Comparison of ENCODE assay signal across 25 mouse cellular contexts in the genomic region with DNA sequence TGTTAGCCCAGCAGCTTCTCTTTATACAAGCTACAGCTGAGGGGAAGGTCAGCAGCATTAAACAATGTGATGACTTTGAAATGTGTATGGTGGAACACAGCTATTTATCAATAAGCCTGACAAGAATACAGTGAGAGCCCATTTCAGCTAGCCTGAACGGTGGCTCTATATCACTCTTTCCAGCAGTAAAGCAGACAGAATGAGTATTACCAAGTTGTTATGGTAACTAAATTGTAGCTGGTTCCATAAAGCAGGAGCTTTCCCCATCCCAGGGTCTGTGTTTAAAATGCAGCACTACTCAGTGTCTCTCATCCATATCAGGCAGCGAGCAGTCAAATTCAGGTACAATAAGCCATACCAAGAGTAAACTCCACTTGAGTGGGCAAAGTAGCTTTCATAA. TPM values are rescaled to one million over a fixed set of nuclear protein-coding genes. Genes with fewer than 3 reads are reported as not detected.
DNase-seq lines count a peak whose midpoint lies in the region; ATAC-seq lines count a peak whose summit lies in the region.
"Had no signal": no experiment of that assay in that cellular context is flagged by ENCODE, and none has a peak within 500 bp of the region (broad histone marks: within the 10 kb centered on the region; RNA-seq: fewer than 3 reads in every experiment).

No protein-coding gene starts in this region.

- H3K9me3 ChIP-seq in forebrain, embryonic 13.5 days (replicated peaks), result no peaks in the 10 kb centered on the region
- no peaks in the 10 kb centered on the region for H3K9me3 ChIP-seq in forebrain, embryonic 11.5 days (ENCODE audit: control insufficient read depth, low read length)
- 0 out of 2 replicates have a peak, but pooled peaks cover 3% of the 10 kb centered on the region for H3K9me3 ChIP-seq in hindbrain, embryonic 15.5 days
- H3K9me3 ChIP-seq in hindbrain, embryonic 11.5 days (ENCODE audit: control insufficient read depth, low read length), result no peaks in the 10 kb centered on the region
- H3K9me3 ChIP-seq in midbrain, embryonic 12.5 days, result no peaks in the 10 kb centered on the region
- H3K9me3 ChIP-seq in midbrain, embryonic 16.5 days (replicated peaks; ENCODE audit: control insufficient read depth, low read length, poor library complexity, severe bottlenecking), result peaks cover 5% of the 10 kb centered on the region; the same call in 1 of the 2 replicates
- no peaks in the 10 kb centered on the region for H3K9me3 ChIP-seq in neural tube, embryonic 14.5 days (ENCODE audit: control insufficient read depth, low read length)
- H3K9me3 ChIP-seq: heart, embryonic 10.5 days; heart, embryonic 15.5 days; limb, embryonic 13.5 days; lung, embryonic 15.5 days had no signal

- H3K9ac ChIP-seq in forebrain, embryonic 13.5 days, result no peak overlapping the region
- no peak overlapping the region for H3K9ac ChIP-seq in forebrain, embryonic 11.5 days (ENCODE audit: low read length)
- H3K9ac ChIP-seq in hindbrain, embryonic 15.5 days, result no peak overlapping the region
- H3K9ac ChIP-seq in hindbrain, embryonic 11.5 days (ENCODE audit: low read depth, low read length), result no peak overlapping the region
- no peak overlapping the region for H3K9ac ChIP-seq in midbrain, embryonic 12.5 days (replicated peaks)
- H3K9ac ChIP-seq in midbrain, embryonic 16.5 days (ENCODE audit: low read depth, low read length), result no peak overlapping the region
- H3K9ac ChIP-seq in neural tube, embryonic 14.5 days (replicated peaks; ENCODE audit: low read depth, low read length), result no peak overlapping the region
- H3K9ac ChIP-seq: heart, embryonic 15.5 days; limb, embryonic 13.5 days; lung, embryonic 15.5 days had no signal

- 69% methylated on average over 2 of the region's 2 CpGs for WGBS in forebrain, embryonic 13.5 days
- WGBS in forebrain, embryonic 11.5 days, result 78% methylated on average over 2 of the region's 2 CpGs
- WGBS in hindbrain, embryonic 15.5 days, result 60% methylated on average over 2 of the region's 2 CpGs
- WGBS in hindbrain, embryonic 11.5 days, result 83% methylated on average over 2 of the region's 2 CpGs
- 80% methylated on average over 2 of the region's 2 CpGs for WGBS in midbrain, embryonic 12.5 days
- 45% methylated on average over 2 of the region's 2 CpGs for WGBS in midbrain, embryonic 16.5 days
- WGBS in neural tube, embryonic 14.5 days, result 37% methylated on average over 2 of the region's 2 CpGs

- peaks cover 12% of the 10 kb centered on the region; the same call in 1 of the 2 replicates for H3K4me1 ChIP-seq in forebrain, embryonic 13.5 days
- H3K4me1 ChIP-seq in forebrain, embryonic 11.5 days (replicated peaks; ENCODE audit: control insufficient read depth, insufficient read depth, low read length), result no peaks in the 10 kb centered on the region; the same call in 1 of the 2 replicates
- peaks cover 21% of the 10 kb centered on the region for H3K4me1 ChIP-seq in hindbrain, embryonic 15.5 days (replicated peaks)
- H3K4me1 ChIP-seq in hindbrain, embryonic 11.5 days (replicated peaks; ENCODE audit: control insufficient read depth, insufficient read depth, low read length), result no peaks in the 10 kb centered on the region
- H3K4me1 ChIP-seq in midbrain, embryonic 12.5 days, result peaks cover 9% of the 10 kb centered on the region; the same call in 1 of the 2 replicates
- H3K4me1 ChIP-seq in midbrain, embryonic 16.5 days (ENCODE audit: control insufficient read depth, insufficient read depth, low read length), result peaks cover 20% of the 10 kb centered on the region
- peaks cover 11% of the 10 kb centered on the region; the same call in 1 of the 2 replicates for H3K4me1 ChIP-seq in neural tube, embryonic 14.5 days (ENCODE audit: control insufficient read depth, insufficient read depth, low read length)
- H3K4me1 ChIP-seq: heart, embryonic 10.5 days; heart, embryonic 15.5 days; limb, embryonic 13.5 days; lung, embryonic 15.5 days had no signal

- H3K4me3 ChIP-seq in forebrain, embryonic 13.5 days, result no peak overlapping the region
- H3K4me3 ChIP-seq in forebrain, embryonic 11.5 days (ENCODE audit: low read depth, low read length), result no peak overlapping the region
- H3K4me3 ChIP-seq in hindbrain, embryonic 15.5 days, result no peak overlapping the region
- no peak overlapping the region for H3K4me3 ChIP-seq in hindbrain, embryonic 11.5 days (ENCODE audit: low read depth, low read length)
- H3K4me3 ChIP-seq in midbrain, embryonic 12.5 days, result no peak overlapping the region
- no peak overlapping the region for H3K4me3 ChIP-seq in midbrain, embryonic 16.5 days (ENCODE audit: low read depth, low read length)
- no peak overlapping the region for H3K4me3 ChIP-seq in neural tube, embryonic 14.5 days (ENCODE audit: low read depth, low read length)
- H3K4me3 ChIP-seq: erythroblast, embryonic 14.5 days; heart, embryonic 10.5 days; heart, embryonic 15.5 days; limb, embryonic 13.5 days; lung, embryonic 15.5 days had no signal

- H3K36me3 ChIP-seq in forebrain, embryonic 13.5 days (ENCODE audit: poor library complexity, severe bottlenecking), result no peaks in the 10 kb centered on the region; the same call in 1 of the 2 replicates
- no peaks in the 10 kb centered on the region for H3K36me3 ChIP-seq in forebrain, embryonic 11.5 days (ENCODE audit: control insufficient read depth, insufficient read depth, low read length)
- peaks cover 9% of the 10 kb centered on the region for H3K36me3 ChIP-seq in hindbrain, embryonic 15.5 days
- H3K36me3 ChIP-seq in hindbrain, embryonic 11.5 days (ENCODE audit: control insufficient read depth, insufficient read depth, low read length), result no peaks in the 10 kb centered on the region
- no peaks in the 10 kb centered on the region for H3K36me3 ChIP-seq in midbrain, embryonic 12.5 days
- H3K36me3 ChIP-seq in midbrain, embryonic 16.5 days (ENCODE audit: control insufficient read depth, insufficient read depth, low read length), result 0 out of 2 replicates have a peak, but pooled peaks cover 4% of the 10 kb centered on the region
- H3K36me3 ChIP-seq in neural tube, embryonic 14.5 days (ENCODE audit: control insufficient read depth, insufficient read depth, low read length), result no peaks in the 10 kb centered on the region
- H3K36me3 ChIP-seq: G1E; heart, embryonic 10.5 days; heart, embryonic 15.5 days; limb, embryonic 13.5 days; lung, embryonic 15.5 days had no signal

- H3K27ac ChIP-seq in forebrain, embryonic 13.5 days, result no peak overlapping the region
- no peak overlapping the region for H3K27ac ChIP-seq in forebrain, embryonic 11.5 days (ENCODE audit: low read depth, low read length)
- H3K27ac ChIP-seq in hindbrain, embryonic 15.5 days (replicated peaks), result no peak overlapping the region
- H3K27ac ChIP-seq in hindbrain, embryonic 11.5 days (ENCODE audit: low read depth, low read length), result no peak overlapping the region
- 0 out of 2 replicates have a peak overlapping the region, but pooled peaks have one; percentile 17 for H3K27ac ChIP-seq in midbrain, embryonic 12.5 days (replicated peaks)
- no peak overlapping the region for H3K27ac ChIP-seq in midbrain, embryonic 16.5 days (ENCODE audit: low read length)
- peak overlapping the region; percentile 44; the same call in 1 of the 2 replicates for H3K27ac ChIP-seq in neural tube, embryonic 14.5 days (ENCODE audit: low read depth, low read length)
- H3K27ac ChIP-seq: heart, embryonic 10.5 days; heart, embryonic 15.5 days; limb, embryonic 13.5 days; lung, embryonic 15.5 days; stomach, postnatal 0 days had no signal

- H3K4me2 ChIP-seq in forebrain, embryonic 13.5 days, result no peak overlapping the region
- no peak overlapping the region for H3K4me2 ChIP-seq in forebrain, embryonic 11.5 days (ENCODE audit: low read depth, low read length, severe bottlenecking)
- no peak overlapping the region for H3K4me2 ChIP-seq in hindbrain, embryonic 15.5 days
- no peak overlapping the region for H3K4me2 ChIP-seq in hindbrain, embryonic 11.5 days (replicated peaks; ENCODE audit: low read depth, low read length)
- no peak overlapping the region for H3K4me2 ChIP-seq in midbrain, embryonic 12.5 days (replicated peaks)
- no peak overlapping the region for H3K4me2 ChIP-seq in midbrain, embryonic 16.5 days (ENCODE audit: low read length)
- H3K4me2 ChIP-seq in neural tube, embryonic 14.5 days (ENCODE audit: low read depth, low read length), result no peak overlapping the region
- H3K4me2 ChIP-seq: heart, embryonic 15.5 days; limb, embryonic 13.5 days; liver, embryonic 11.5 days; lung, embryonic 15.5 days had no signal

- 0 out of 2 replicates have a peak, but pooled peaks have one; percentile 3 for ATAC-seq in forebrain, embryonic 13.5 days
- no peak for ATAC-seq in forebrain, embryonic 11.5 days (replicated peaks; ENCODE audit: low FRiP score)
- ATAC-seq in hindbrain, embryonic 15.5 days (ENCODE audit: low FRiP score, low read depth), result peak; percentile 23; the same call in 1 of the 2 replicates
- no peak for ATAC-seq in hindbrain, embryonic 11.5 days (ENCODE audit: low FRiP score)
- peak; percentile 9; the same call in 1 of the 2 replicates for ATAC-seq in midbrain, embryonic 12.5 days (ENCODE audit: low FRiP score, low read depth)
- ATAC-seq in midbrain, embryonic 16.5 days, result no peak
- ATAC-seq in neural tube, embryonic 14.5 days (ENCODE audit: low read depth), result peak; percentile 61
- ATAC-seq: intestine, postnatal 0 days had no signal

- no peaks in the 10 kb centered on the region for H3K27me3 ChIP-seq in forebrain, embryonic 13.5 days
- H3K27me3 ChIP-seq in forebrain, embryonic 11.5 days (ENCODE audit: control insufficient read depth, insufficient read depth, low read length), result no peaks in the 10 kb centered on the region
- H3K27me3 ChIP-seq in hindbrain, embryonic 15.5 days, result no peaks in the 10 kb centered on the region
- H3K27me3 ChIP-seq in hindbrain, embryonic 11.5 days (ENCODE audit: control insufficient read depth, insufficient read depth, low read length), result no peaks in the 10 kb centered on the region
- H3K27me3 ChIP-seq in midbrain, embryonic 12.5 days, result no peaks in the 10 kb centered on the region
- no peaks in the 10 kb centered on the region for H3K27me3 ChIP-seq in midbrain, embryonic 16.5 days (ENCODE audit: control insufficient read depth, insufficient read depth, low read depth, low read length)
- no peaks in the 10 kb centered on the region for H3K27me3 ChIP-seq in neural tube, embryonic 14.5 days (ENCODE audit: control insufficient read depth, insufficient read depth, low read length)
- H3K27me3 ChIP-seq: heart, embryonic 15.5 days; limb, embryonic 13.5 days; lung, embryonic 15.5 days had no signal

- no peak for DNase-seq in forebrain, embryonic 11.5 days (ENCODE audit: low spot score)
- DNase-seq in hindbrain, embryonic 11.5 days (ENCODE audit: low spot score), result no peak
- DNase-seq: adrenal gland, adult 8-10 months; cerebellum, adult 2 months; cerebellum, postnatal 14 days; heart, adult 11 months; kidney, adult 9 months; kidney, postnatal 10 days; right cerebral cortex, postnatal 4 days; thymus, adult 2 months; thymus, postnatal 4 days had no signal

RNA-seq across cellular contexts. Expression of gene Nav3, which starts 27.0 kb away (rescaled TPM):
- polyA plus RNA-seq in forebrain, embryonic 13.5 days (2015; fragmentation: Nextera tagmentation; extraction: Ambion mirVana), result 11.2 and 13.2 TPM in 2 replicates
- polyA plus RNA-seq in forebrain, embryonic 11.5 days (2014; fragmentation: Nextera tagmentation; extraction: Ambion mirVana), result 4.0 and 4.3 TPM in 2 replicates
- polyA plus RNA-seq in hindbrain, embryonic 15.5 days (2015; fragmentation: Nextera tagmentation; extraction: Ambion mirVana), result 24.9 and 25.1 TPM in 2 replicates
- 7.9 and 9.2 TPM in 2 replicates for polyA plus RNA-seq in hindbrain, embryonic 11.5 days (2014; fragmentation: Nextera tagmentation; extraction: Ambion mirVana)
- polyA plus RNA-seq in midbrain, embryonic 12.5 days (2016; fragmentation: Nextera tagmentation; extraction: Ambion mirVana), result 13.7 and 16.9 TPM in 2 replicates
- polyA plus RNA-seq in midbrain, embryonic 16.5 days (2015; fragmentation: Nextera tagmentation; extraction: Ambion mirVana), result 18.7 and 24.6 TPM in 2 replicates
- polyA plus RNA-seq in neural tube, embryonic 14.5 days (2014; fragmentation: Nextera tagmentation; extraction: Ambion mirVana), result 33.2 and 34.6 TPM in 2 replicates
- polyA plus RNA-seq: erythroblast, embryonic 14.5 days; G1E had no signal

Comparison
In these comparisons a context has a peak if more than half of its experiments do, and no peak if none do; other contexts are left out.
1. ATAC-seq: peak in forebrain, embryonic 13.5 days (single experiment), hindbrain, embryonic 15.5 days (single experiment), midbrain, embryonic 12.5 days (single experiment) and neural tube, embryonic 14.5 days (single experiment); none in forebrain, embryonic 11.5 days (single experiment), hindbrain, embryonic 11.5 days (single experiment) and midbrain, embryonic 16.5 days (single experiment).
2. H3K27ac ChIP-seq: peak in midbrain, embryonic 12.5 days (single experiment) and neural tube, embryonic 14.5 days (single experiment); none in forebrain, embryonic 13.5 days (single experiment), forebrain, embryonic 11.5 days (single experiment), hindbrain, embryonic 15.5 days (single experiment), hindbrain, embryonic 11.5 days (single experiment) and midbrain, embryonic 16.5 days (single experiment).